Mouse (Mus musculus) liver, embryonic 14.5 days (tissue): ENCODE measurements around the gene Zdhhc17.

Source experiments
- CTCF ChIP-seq: IDR thresholded peaks from 2 replicates; pipeline ENCODE4 v1.5.1; 2016; ENCODE audit warnings: antibody characterized with exemption, low read depth, control low read depth
- EP300 ChIP-seq: IDR thresholded peaks from 2 replicates; pipeline ENCODE4 v1.6.1; 2016; ENCODE audit warnings: antibody characterized with exemption, low read depth

GRCm38 (mm10) chr10:110958879-110959278 lies 51.1 kb downstream of the Zdhhc17 start:
- no peak for TF ChIP-seq CTCF
- TF ChIP-seq EP300 = no peak
